Mouse (Mus musculus) liver, embryonic 18 days (tissue): Measurements from ENCODE around the gene Rbl2. TPM values are rescaled to one million over a fixed set of nuclear protein-coding genes. Genes with fewer than 3 reads are reported as not detected.

Source experiments
- polyA plus RNA-seq: library from polyadenylated mRNA; depleted of rRNA; stranded (reverse); fragments of >200 nt; gene quantifications from 2 replicates; pipeline ENCODE4 v1.2.3, GENCODE M21; 2012; rRNA removed

Rbl2 gene
- polyA plus RNA-seq = 6.1 and 6.7 TPM in 2 replicates

DNA sequence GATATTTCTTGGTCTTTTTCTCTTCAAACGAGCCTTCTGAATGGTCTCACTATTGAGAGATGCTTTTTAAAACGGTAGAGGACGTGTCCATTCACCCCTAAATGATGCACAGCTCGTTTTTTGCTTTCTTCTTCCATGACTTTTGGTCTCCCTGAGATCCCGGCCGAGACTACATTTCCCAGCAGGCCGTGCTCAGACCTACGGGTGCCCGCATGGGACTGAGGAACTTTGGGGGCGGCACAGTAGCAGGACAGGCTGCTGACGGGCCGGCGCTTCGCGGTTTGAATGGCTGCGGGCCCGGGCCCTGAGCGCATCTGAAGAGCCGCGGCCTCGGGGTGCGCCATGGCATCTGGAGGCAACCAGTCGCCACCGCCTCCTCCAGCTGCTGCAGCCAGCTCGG lies at the start of gene Rbl2:
Rbl2 (plus strand) TSS at position 224 of the 400 bp plus-strand sequence.

Other genes starting within 250 kb of the Rbl2 start
- 19.4 and 23.6 TPM in 2 replicates for gene Chd9, start 241.7 kb upstream of the Rbl2 start, polyA plus RNA-seq
- 5.6 and 6.0 TPM in 2 replicates for gene Aktip, start 129.9 kb downstream of the Rbl2 start, polyA plus RNA-seq
- 0.82 and 1.3 TPM in 2 replicates for gene Rpgrip1l, start 243.2 kb downstream of the Rbl2 start, polyA plus RNA-seq
- gene Fto, start 243.5 kb downstream of the Rbl2 start, polyA plus RNA-seq = 11.5 and 14.7 TPM in 2 replicates